In genomic region chr15:4815711-4816110, GRCm38 (mm10) we compare ENCODE assay signal across 19 mouse cellular contexts.
DNase-seq lines count a peak whose midpoint lies in the region; TF ChIP-seq lines count a peak whose summit lies in the region.
"Had no signal": no experiment of that assay in that cellular context is flagged by ENCODE, and none has a peak within 500 bp of the region (broad histone marks: within the 10 kb centered on the region; RNA-seq: fewer than 3 reads in every experiment).

No protein-coding gene starts in this region.

- DNase-seq in frontal cortex, postnatal 36 days (ENCODE audit: low spot score in 2 of 2), result peak; percentile 2 to 40
- DNase-seq in frontal cortex, postnatal 25 days (ENCODE audit: low spot score in 2 of 2), result no peak
- peak; percentile 15 for DNase-seq in right cerebral cortex, adult 18-20 months
- no peak for DNase-seq in right cerebral cortex, postnatal 14 days
- peak; percentile 81 to 90 for DNase-seq in cerebellum, adult 2 months
- peak; percentile 80 to 83 for DNase-seq in cerebellum, postnatal 36 days
- no peak for DNase-seq in kidney, postnatal 14 days
- DNase-seq in ovary, adult 18-20 months (ENCODE audit: low spot score), result no peak
- DNase-seq: adrenal gland, postnatal 36 days; heart, postnatal 10 days; kidney, adult 8-10 months; kidney, postnatal 36 days; lung, adult 18-20 months; lung, postnatal 14 days; right cerebral cortex, postnatal 25 days had no signal

- H3K27me3 ChIP-seq in cerebellum, adult 2 months (ENCODE audit: control insufficient read depth, insufficient read depth, low read length), result no peaks in the 10 kb centered on the region
- H3K27me3 ChIP-seq: CH12.LX; hindbrain, embryonic 12.5 days; midbrain, embryonic 13.5 days; neural tube, embryonic 12.5 days had no signal

- peaks cover 5% of the 10 kb centered on the region; the same call in 1 of the 2 replicates for H3K4me1 ChIP-seq in cerebellum, adult 2 months (ENCODE audit: control insufficient read depth, insufficient read depth, low read length)
- H3K4me1 ChIP-seq: hindbrain, embryonic 12.5 days; midbrain, embryonic 13.5 days; neural tube, embryonic 12.5 days had no signal

- H3K27ac ChIP-seq in cerebellum, adult 2 months (ENCODE audit: insufficient read depth, low read length), result peak overlapping the region; percentile 80; the same call in 1 of the 2 replicates
- H3K27ac ChIP-seq: hindbrain, embryonic 12.5 days; midbrain, embryonic 13.5 days; neural tube, embryonic 12.5 days had no signal

- WGBS in cerebellum, adult 2 months, result 17% methylated on average over 2 of the region's 2 CpGs

- TF ChIP-seq POLR2A in cerebellum, adult 2 months (IDR thresholded peaks at IDR 0.05; ENCODE audit: borderline replicate concordance, insufficient read depth, low read length), result no peak

- no peak for TF ChIP-seq CTCF in cerebellum, adult 2 months (IDR thresholded peaks at IDR 0.05; ENCODE audit: borderline replicate concordance, insufficient read depth, low read depth, low read length)

- H3K4me3 ChIP-seq in cerebellum, adult 2 months (replicated peaks; ENCODE audit: insufficient read depth, low read depth, low read length), result no peak overlapping the region
- H3K4me3 ChIP-seq: hindbrain, embryonic 12.5 days; midbrain, embryonic 13.5 days; neural tube, embryonic 12.5 days had no signal

Comparison
In these comparisons a context has a peak if more than half of its experiments do, and no peak if none do; other contexts are left out.
1. DNase-seq: peak in frontal cortex, postnatal 36 days (2 of 2), right cerebral cortex, adult 18-20 months (single experiment), cerebellum, adult 2 months (2 of 2) and cerebellum, postnatal 36 days (2 of 2); none in frontal cortex, postnatal 25 days (0 of 2), right cerebral cortex, postnatal 14 days (single experiment), kidney, postnatal 14 days (single experiment) and ovary, adult 18-20 months (single experiment).